Mouse (Mus musculus) kidney, embryonic 14.5 days (tissue): ENCODE data around the gene Rln1. TPM values are rescaled to one million over a fixed set of nuclear protein-coding genes. Genes with fewer than 3 reads are reported as not detected.

Source experiments
- ATAC-seq: fragments of 200-750 bp; cut with Nextera tagmentation; 2 replicates; pipeline ENCODE4 v1.8.0; 2017; ENCODE audit warnings: moderate number of reproducible peaks, mild to moderate bottlenecking, moderate TSS enrichment, moderate library complexity; ENCODE audit not compliant: low FRiP score, low TSS enrichment
- H3K27ac ChIP-seq: fragments of 300-500 bp; sonication (generic); 2 replicates; pipeline ENCODE4 v1.5.1; 2014; ENCODE audit warnings: low read depth, mild to moderate bottlenecking, low read length, moderate library complexity, mixed read lengths
- H3K27me3 ChIP-seq: fragments of 300-500 bp; sonication (generic); 2 replicates; pipeline ENCODE4 v1.6.1; 2014; ENCODE audit warnings: mild to moderate bottlenecking, low read length; ENCODE audit not compliant: control insufficient read depth, insufficient read depth
- H3K36me3 ChIP-seq: fragments of 300-500 bp; sonication (generic); 2 replicates; pipeline ENCODE4 v1.6.1; 2014; ENCODE audit warnings: low read length, mixed read lengths; ENCODE audit not compliant: control insufficient read depth, insufficient read depth
- H3K4me1 ChIP-seq: fragments of 300-500 bp; sonication (generic); 2 replicates; pipeline ENCODE4 v1.6.1; 2014; ENCODE audit warnings: low read length, mixed read lengths; ENCODE audit not compliant: control insufficient read depth, insufficient read depth
- H3K4me2 ChIP-seq: fragments of 300-500 bp; sonication (generic); replicated peaks from 2 replicates; pipeline ENCODE4 v1.6.1; 2014; ENCODE audit warnings: low read depth, mild to moderate bottlenecking, low read length
- H3K4me3 ChIP-seq: fragments of 300-500 bp; sonication (generic); 2 replicates; pipeline ENCODE4 v1.5.1; 2014; ENCODE audit warnings: mild to moderate bottlenecking, low read length
- H3K9ac ChIP-seq: fragments of 300-500 bp; sonication (generic); 2 replicates; pipeline ENCODE4 v1.6.1; 2014; ENCODE audit warnings: low read depth, mild to moderate bottlenecking, low read length, moderate library complexity
- H3K9me3 ChIP-seq: fragments of 300-500 bp; sonication (generic); 2 replicates; pipeline ENCODE4 v1.6.1; 2016; ENCODE audit warnings: low read length; ENCODE audit not compliant: control insufficient read depth
- WGBS: fragments of 180-500 bp; shearing (Covaris S2); extraction: QIAGEN DNeasy Blood & Tissue Kit; methylation state at CpG from one replicate; pipeline ENCODE4 v1.1.7; 2014; 5-methylcytosine and 5-hydroxymethylcytosine counted together
- polyA plus RNA-seq: library from polyadenylated mRNA; unstranded; fragments of >200 nt; fragmentation: Nextera tagmentation; extraction: Ambion mirVana; gene quantifications from 2 replicates; pipeline ENCODE4 v1.2.1, GENCODE M21; 2014

The Rln1 gene
- polyA plus RNA-seq, 1 experiment from 2014 or later, result not detected

DNA sequence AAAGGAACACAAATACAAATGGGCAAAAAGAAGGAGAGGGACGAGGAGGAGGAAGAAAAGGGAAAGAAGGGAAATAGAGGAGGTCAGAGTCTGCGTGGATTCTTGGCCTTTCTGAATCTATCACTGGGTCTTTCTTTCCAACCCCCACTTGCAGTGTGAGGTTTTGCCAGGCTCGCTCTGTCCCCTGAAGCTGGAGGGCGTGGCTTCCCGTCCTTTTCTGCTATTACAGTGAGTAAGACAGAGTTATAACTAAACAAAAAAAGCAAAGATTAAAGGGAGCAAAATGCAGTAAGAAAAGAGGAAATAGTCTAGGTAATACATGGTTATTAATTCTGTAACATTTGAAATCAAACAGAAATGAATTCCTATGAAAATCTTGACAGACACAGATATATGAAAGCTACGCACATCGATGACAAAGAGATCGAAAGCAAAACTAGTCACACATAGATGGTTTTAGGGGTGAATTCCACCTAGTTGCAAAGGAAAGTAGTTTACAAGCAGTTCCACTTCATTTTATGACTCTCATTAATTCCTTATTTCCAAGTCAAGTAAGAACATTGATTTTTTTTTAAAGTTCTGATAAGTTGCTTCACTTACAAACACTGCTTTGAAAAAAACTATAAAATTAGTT, 10.9 kb downstream of the Rln1 start:
- H3K9me3 ChIP-seq, result no peaks in the 10 kb centered on the region
- 77% methylated on average over 8 of the region's 8 CpGs for WGBS
- no peak overlapping the region for H3K4me3 ChIP-seq
- H3K27ac ChIP-seq, result no peak overlapping the region
- H3K4me1 ChIP-seq, result no peaks in the 10 kb centered on the region
- H3K27me3 ChIP-seq, result no peaks in the 10 kb centered on the region
- no peaks in the 10 kb centered on the region for H3K36me3 ChIP-seq
- H3K9ac ChIP-seq, result no peak overlapping the region
- ATAC-seq, result no peak
- no peak overlapping the region for H3K4me2 ChIP-seq

DNA sequence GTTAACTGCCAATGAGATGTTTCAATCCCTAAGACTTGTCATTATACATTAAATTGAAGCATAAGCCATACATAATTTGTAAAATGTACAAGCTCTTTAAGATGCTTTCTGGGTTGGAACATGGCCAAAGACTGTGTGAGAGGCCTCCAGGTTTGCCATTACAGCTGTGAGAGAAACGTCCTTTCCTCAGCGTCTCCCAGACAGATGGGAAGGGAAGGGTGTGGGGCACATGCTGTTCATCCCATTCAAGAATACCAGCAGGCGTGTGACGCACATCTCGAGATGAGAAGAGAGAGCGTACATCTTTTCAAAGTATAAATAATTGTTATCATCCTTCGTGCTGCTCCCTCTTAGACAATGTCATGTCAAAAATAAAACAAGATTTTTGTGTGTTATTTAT, 21.8 kb downstream of the Rln1 start:
- Histone ChIP-seq H3K27ac (no peak overlapping the region), H3K27me3 (no peaks in the 10 kb centered on the region), H3K4me2 (no peak overlapping the region), H3K36me3 (peaks cover 18% of the 10 kb centered on the region; the same call in 1 of the 2 replicates), H3K9ac (no peak overlapping the region), H3K9me3 (peaks cover 9% of the 10 kb centered on the region; the same call in 1 of the 2 replicates), H3K4me3 (no peak overlapping the region), H3K4me1 (no peaks in the 10 kb centered on the region)
- no peak for ATAC-seq
- 87% methylated on average over 7 of the region's 7 CpGs for WGBS

DNA sequence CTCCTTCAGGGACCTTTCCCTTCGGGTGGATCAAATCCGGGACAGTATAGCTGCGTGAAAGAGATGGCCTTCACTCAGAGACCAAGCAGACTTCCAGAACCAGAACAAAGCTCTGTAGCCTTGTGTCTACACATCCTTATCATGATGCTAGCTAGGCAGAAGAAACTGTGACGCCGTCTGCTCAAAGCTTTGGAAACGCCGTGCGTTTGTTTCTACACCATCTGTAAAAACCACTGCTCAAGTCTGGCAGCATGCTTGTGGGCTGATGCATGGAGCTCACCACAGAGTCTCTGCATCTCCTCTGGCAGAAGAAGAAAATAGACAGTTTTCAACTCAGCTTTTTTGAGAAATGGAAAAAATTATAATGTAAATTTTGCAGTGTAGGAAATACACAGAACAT, 22.7 kb downstream of the Rln1 start:
- H3K9me3 ChIP-seq, result peaks cover 9% of the 10 kb centered on the region; the same call in 1 of the 2 replicates
- H3K4me1 ChIP-seq, result no peaks in the 10 kb centered on the region
- H3K27ac ChIP-seq, result no peak overlapping the region
- WGBS, result 74% methylated on average over 8 of the region's 8 CpGs
- H3K4me3 ChIP-seq, result no peak overlapping the region
- H3K36me3 ChIP-seq, result peaks cover 18% of the 10 kb centered on the region; the same call in 1 of the 2 replicates
- H3K9ac ChIP-seq, result no peak overlapping the region
- H3K27me3 ChIP-seq, result no peaks in the 10 kb centered on the region
- ATAC-seq, result no peak
- H3K4me2 ChIP-seq, result no peak overlapping the region

DNA sequence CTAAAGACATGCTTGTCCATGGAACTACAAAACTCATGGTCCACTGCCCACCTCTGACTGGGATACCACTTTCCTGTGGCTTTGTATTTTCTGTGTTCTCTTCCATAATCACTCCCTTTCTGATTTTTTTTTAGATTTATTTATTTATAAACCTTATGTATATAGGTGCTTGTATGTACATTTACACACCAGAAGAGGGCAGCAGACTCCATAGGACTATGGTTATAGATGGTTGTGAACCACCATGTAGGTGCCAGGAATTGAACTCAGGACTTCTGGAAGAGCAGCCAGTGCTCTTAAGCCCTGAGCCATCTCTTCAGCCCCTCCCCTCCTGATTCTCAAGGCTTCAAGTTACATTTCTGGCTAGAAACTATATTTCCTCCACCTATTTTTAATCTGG, 25.6 kb downstream of the Rln1 start:
- no peak overlapping the region for H3K9ac ChIP-seq
- peaks cover 25% of the 10 kb centered on the region; the same call in 1 of the 2 replicates for H3K36me3 ChIP-seq
- no peak overlapping the region for H3K4me3 ChIP-seq
- H3K4me2 ChIP-seq, result no peak overlapping the region
- H3K27me3 ChIP-seq, result no peaks in the 10 kb centered on the region
- no peak for ATAC-seq
- no peak overlapping the region for H3K27ac ChIP-seq
- H3K9me3 ChIP-seq, result no peaks in the 10 kb centered on the region
- H3K4me1 ChIP-seq, result no peaks in the 10 kb centered on the region

- Histone ChIP-seq H3K4me1 (no peaks in the 10 kb centered on the region), H3K9me3 (no peaks in the 10 kb centered on the region), H3K27me3 (no peaks in the 10 kb centered on the region), H3K27ac (no peak overlapping the region), H3K9ac (no peak overlapping the region), H3K4me3 (no peak overlapping the region), H3K36me3 (peaks cover 29% of the 10 kb centered on the region; the same call in 1 of the 2 replicates), H3K4me2 (no peak overlapping the region)
- ATAC-seq, result no peak
- 94% methylated on average over 2 of the region's 2 CpGs for WGBS
Measured at GRCm38 (mm10) chr19:29302119-29302518, 32.4 kb downstream of the Rln1 start.

DNA sequence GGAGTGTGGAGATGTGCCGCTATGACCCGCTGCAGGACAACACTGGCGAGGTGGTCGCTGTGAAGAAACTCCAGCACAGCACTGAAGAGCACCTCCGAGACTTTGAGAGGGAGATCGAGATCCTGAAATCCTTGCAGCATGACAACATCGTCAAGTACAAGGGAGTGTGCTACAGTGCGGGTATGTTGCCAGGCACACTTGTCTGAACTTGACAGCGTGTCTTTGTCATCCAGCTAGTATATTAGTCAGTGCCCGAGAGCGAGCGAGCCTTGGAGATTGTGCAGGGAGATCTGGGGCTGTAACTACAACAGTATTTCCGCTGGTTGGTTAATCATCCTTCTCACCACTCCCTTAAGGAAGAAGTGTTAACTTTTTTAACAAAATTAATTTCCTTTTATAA, 33.6 kb downstream of the Rln1 start:
- Histone ChIP-seq H3K4me1 (no peaks in the 10 kb centered on the region), H3K27me3 (no peaks in the 10 kb centered on the region), H3K4me2 (no peak overlapping the region), H3K9ac (no peak overlapping the region), H3K4me3 (no peak overlapping the region), H3K36me3 (peaks cover 31% of the 10 kb centered on the region; the same call in 1 of the 2 replicates), H3K27ac (no peak overlapping the region), H3K9me3 (no peaks in the 10 kb centered on the region)
- WGBS, result 91% methylated on average over 13 of the region's 13 CpGs
- no peak for ATAC-seq

DNA sequence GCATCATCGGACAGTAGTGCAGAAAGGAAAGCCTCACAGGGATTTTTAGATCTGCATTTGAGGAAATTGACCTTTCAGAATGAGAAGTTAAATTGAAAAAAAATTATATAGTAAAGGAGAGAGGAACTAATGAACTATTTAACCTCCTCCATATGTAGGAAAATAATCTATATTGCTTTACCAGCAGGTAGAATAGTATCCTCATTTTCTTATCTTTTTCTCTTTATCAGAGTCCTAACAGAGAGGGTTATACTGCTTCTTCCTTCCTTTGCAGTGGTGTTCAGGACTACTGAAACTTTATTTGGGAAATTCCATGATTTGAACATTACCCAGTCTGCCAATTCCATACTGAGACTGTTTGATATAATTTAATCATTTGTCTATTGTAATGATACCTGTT, 37.1 kb downstream of the Rln1 start:
- Histone ChIP-seq H3K4me3 (no peak overlapping the region), H3K4me2 (no peak overlapping the region), H3K9me3 (no peaks in the 10 kb centered on the region), H3K9ac (no peak overlapping the region), H3K36me3 (peaks cover 28% of the 10 kb centered on the region; the same call in 1 of the 2 replicates), H3K4me1 (no peaks in the 10 kb centered on the region), H3K27ac (no peak overlapping the region), H3K27me3 (no peaks in the 10 kb centered on the region)
- no peak for ATAC-seq
- 95% methylated on average over 1 of the region's 1 CpGs for WGBS

DNA sequence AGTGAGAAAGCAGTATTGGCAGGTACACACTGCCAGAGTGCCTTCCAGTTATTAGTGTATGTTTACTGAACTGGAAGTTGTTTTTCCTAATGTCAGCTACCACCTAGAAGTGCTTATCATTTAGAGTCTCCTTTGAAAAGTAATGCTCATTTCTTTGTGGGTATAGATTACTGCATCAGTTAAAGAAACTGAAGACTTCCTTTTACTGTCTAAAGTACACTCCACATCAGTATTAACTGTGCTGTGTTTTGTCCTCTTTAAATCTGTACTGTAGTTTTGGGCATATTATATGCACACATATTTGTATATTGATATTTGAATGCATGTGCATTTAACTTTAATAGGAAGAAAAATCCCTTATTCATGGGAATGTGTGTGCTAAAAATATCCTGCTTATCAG, 38.3 kb downstream of the Rln1 start:
- ATAC-seq, result no peak
- no peaks in the 10 kb centered on the region for H3K9me3 ChIP-seq
- H3K27ac ChIP-seq, result no peak overlapping the region
- H3K4me1 ChIP-seq, result no peaks in the 10 kb centered on the region
- H3K36me3 ChIP-seq, result peaks cover 37% of the 10 kb centered on the region; the same call in 1 of the 2 replicates
- no peak overlapping the region for H3K4me2 ChIP-seq
- H3K9ac ChIP-seq, result no peak overlapping the region
- no peak overlapping the region for H3K4me3 ChIP-seq
- H3K27me3 ChIP-seq, result no peaks in the 10 kb centered on the region

DNA sequence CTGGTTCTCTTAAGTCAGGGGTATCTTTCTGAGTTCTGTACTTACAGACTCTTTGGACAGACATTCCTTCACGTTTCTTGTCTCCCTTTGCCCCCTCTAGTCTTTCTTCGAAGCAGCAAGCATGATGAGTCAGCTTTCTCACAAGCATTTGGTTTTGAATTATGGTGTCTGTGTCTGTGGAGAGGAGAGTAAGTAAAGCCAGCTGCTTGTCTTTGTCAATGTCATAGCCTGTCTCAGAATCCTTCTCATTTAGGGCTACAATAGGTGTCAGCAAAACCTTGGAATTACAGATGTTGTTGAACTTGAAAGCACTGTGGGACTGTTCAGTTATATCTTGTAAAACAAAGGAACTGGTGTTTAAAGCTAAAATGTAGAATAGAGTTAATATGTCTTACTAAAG, 39.7 kb downstream of the Rln1 start:
- 51% methylated on average over 2 of the region's 2 CpGs for WGBS
- Histone ChIP-seq H3K4me3 (no peak overlapping the region), H3K27ac (no peak overlapping the region), H3K36me3 (peaks cover 30% of the 10 kb centered on the region; the same call in 1 of the 2 replicates), H3K4me1 (no peaks in the 10 kb centered on the region), H3K9ac (no peak overlapping the region), H3K27me3 (no peaks in the 10 kb centered on the region), H3K4me2 (no peak overlapping the region), H3K9me3 (no peaks in the 10 kb centered on the region)
- ATAC-seq, result no peak
